Mouse (Mus musculus): Measurements from ENCODE around the gene Taf3. TPM values are rescaled to one million over a fixed set of nuclear protein-coding genes. Genes with fewer than 3 reads are reported as not detected.
A peak's percentile ranks its signal among the peaks of the same experiment; 100 is the strongest.

The Taf3 gene
- total and polyA plus RNA-seq, 3 experiments: 8.3 to 20.9 TPM; not detected in 1

DNA sequence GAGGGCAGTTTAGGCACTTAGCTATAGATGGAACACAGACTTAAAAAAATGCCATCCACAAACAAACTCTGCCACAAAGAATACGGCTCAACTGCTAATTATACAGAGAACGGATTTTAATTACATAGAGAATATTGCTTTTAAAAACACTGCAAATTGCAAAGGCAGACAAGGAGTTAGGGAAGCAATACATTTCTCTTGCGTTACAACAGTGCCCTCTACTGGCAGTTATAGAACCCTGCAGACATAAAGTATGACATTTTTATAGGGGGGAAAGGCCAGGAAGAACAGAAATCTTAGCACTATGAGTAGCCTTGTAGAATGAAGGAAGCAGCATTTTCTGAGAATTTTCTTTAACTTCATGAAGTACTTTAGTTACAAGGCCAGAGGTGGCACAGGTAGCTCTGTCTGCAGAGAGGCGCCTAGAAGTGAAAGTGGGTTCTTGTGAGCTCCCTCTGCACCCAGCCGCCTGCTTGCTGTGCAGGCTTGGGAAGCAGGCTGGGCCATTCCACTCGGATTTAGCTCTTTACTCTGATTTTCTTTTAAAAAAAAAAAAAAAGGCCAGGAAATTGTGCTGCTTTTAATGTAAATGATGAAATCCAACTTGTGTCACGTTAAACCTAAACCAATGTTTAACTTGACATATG, 38.0 kb downstream of the Taf3 start:
- Histone ChIP-seq H3K79me2 (ENCODE audit: control insufficient read depth, insufficient read depth, low read length, poor library complexity) (peaks cover 27% of the 10 kb centered on the region), H3K9ac (ENCODE audit: control insufficient read depth, low read depth, low read length, poor library complexity, severe bottlenecking) (no peak overlapping the region), H3K27ac (ENCODE audit: control insufficient read depth, low read depth, low read length) (no peak overlapping the region), H3K4me1 (ENCODE audit: control insufficient read depth in 1 of 2, insufficient read depth in 2 of 2, low read length in 2 of 2) (peaks cover 11 to 14% of the 10 kb centered on the region in 2 experiments), H3K36me3 (ENCODE audit: control insufficient read depth in 1 of 2, insufficient read depth in 2 of 2, low read length in 2 of 2) (peaks cover 0 to 22% of the 10 kb centered on the region in 2 experiments; a peak in 3 of 4 replicates), H3K9me3 (replicated peaks; ENCODE audit: insufficient read depth, low read length) (no peaks in the 10 kb centered on the region), H3K27me3 (ENCODE audit: control insufficient read depth in 1 of 2, insufficient read depth in 2 of 2, low read length in 2 of 2) (no peaks in the 10 kb centered on the region), H3K4me3 (ENCODE audit: control insufficient read depth in 1 of 2, insufficient read depth in 1 of 2, low read depth in 2 of 2, low read length in 2 of 2) (no peak overlapping the region)
- DNase-seq (ENCODE audit: low read depth, low spot score): peak; percentile 81
- TF ChIP-seq TAL1 (IDR thresholded peaks at IDR 0.05; ENCODE audit: low read length) (no peak), CHD1 (IDR thresholded peaks at IDR 0.05; ENCODE audit: low read depth, low read length) (no peak), RAD21 (IDR thresholded peaks at IDR 0.05; ENCODE audit: low read depth, low read length) (peak; percentile 94), UBTF (IDR thresholded peaks at IDR 0.05; ENCODE audit: borderline replicate concordance, insufficient read depth, low read depth, low read length) (no peak), MAFK (IDR thresholded peaks at IDR 0.05; ENCODE audit: borderline replicate concordance, low read depth, low read length) (no peak), USF2 (IDR thresholded peaks at IDR 0.05; ENCODE audit: borderline replicate concordance in 1 of 2, insufficient read depth in 1 of 2, low read depth in 1 of 2, low read length in 2 of 2) (no peak), ZC3H11A (IDR thresholded peaks at IDR 0.05; ENCODE audit: low read depth, low read length) (peak; percentile 76), TBP (IDR thresholded peaks at IDR 0.05; ENCODE audit: low read depth, low read length) (no peak), SIN3A (IDR thresholded peaks at IDR 0.05; ENCODE audit: low read length) (peak; percentile 60; the same call in 1 of the 2 replicates), MXI1 (IDR thresholded peaks at IDR 0.05; ENCODE audit: low read depth, low read length) (no peak), CTCF (IDR thresholded peaks at IDR 0.05 in 2 of 3, conservative IDR thresholded peaks at IDR 0.05 in 1 of 3; ENCODE audit: control insufficient read depth in 1 of 3, insufficient read depth in 1 of 3, low read depth in 2 of 3, low read length in 3 of 3, poor library complexity in 1 of 3, severe bottlenecking in 1 of 3) (peak; percentile 36 to 88 (median 88)), E2F4 (IDR thresholded peaks at IDR 0.05; ENCODE audit: borderline replicate concordance, low read depth, low read length) (no peak), CHD2 (IDR thresholded peaks at IDR 0.05; ENCODE audit: low read length) (no peak), MAZ (IDR thresholded peaks at IDR 0.05; ENCODE audit: low read depth, low read length) (no peak), GATA1 (IDR thresholded peaks at IDR 0.05; ENCODE audit: low read depth, low read length) (no peak), MYC (IDR thresholded peaks at IDR 0.05; ENCODE audit: low read depth, low read length) (no peak), ELF1 (IDR thresholded peaks at IDR 0.05; ENCODE audit: low read depth, low read length) (no peak), NELFE (IDR thresholded peaks at IDR 0.05; ENCODE audit: low read depth, low read length) (no peak), SMC3 (IDR thresholded peaks at IDR 0.05; ENCODE audit: low read depth, low read length) (peak; percentile 73), MEF2A (IDR thresholded peaks at IDR 0.05; ENCODE audit: extremely low read depth, insufficient replicate concordance, low read depth, low read length, poor library complexity, severe bottlenecking) (no peak), ZKSCAN1 (IDR thresholded peaks at IDR 0.05; ENCODE audit: low read depth, low read length) (no peak)

All from MEL (cell line).